Mouse (Mus musculus) gastrocnemius, adult 8-10 months (tissue): ENCODE results near the gene Akap1. TPM values are rescaled to one million over a fixed set of nuclear protein-coding genes. Genes with fewer than 3 reads are reported as not detected.

ENCODE experiments used
- DNase-seq, 2 experiments: peaks; one replicate each; pipeline ENCODE4 v3.0.0; 2022; ENCODE audit warnings: low spot score in 2 of 2
- total RNA-seq, 4 experiments: library from RNA; stranded (reverse); gene quantifications; 2 replicates each; pipeline ENCODE4 v1.2.4; 2022

Akap1 gene
- total RNA-seq, 4 experiments from 2014 or later: 61.8 to 71.6 (median 65.3) TPM

DNA sequence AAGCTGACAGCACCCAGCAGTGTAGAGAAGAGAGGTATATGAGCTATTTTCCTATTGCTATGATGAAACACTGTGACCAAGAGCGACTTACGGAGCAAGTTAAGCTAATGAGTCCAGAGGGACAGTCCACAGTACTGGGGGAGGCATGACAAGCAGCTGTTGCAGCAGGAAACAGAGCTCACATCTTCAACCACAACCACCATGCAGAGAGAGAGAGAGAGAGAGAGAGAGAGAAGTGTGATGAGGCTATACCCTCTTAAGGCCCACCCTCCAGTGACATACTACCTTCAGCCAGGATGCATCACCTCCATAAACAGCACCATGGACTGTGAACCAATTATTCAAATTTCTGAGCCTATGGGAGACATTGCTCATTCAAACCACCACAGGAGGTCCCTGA lies 74.5 kb downstream of the Akap1 start:
- DNase-seq: no peak

DNA sequence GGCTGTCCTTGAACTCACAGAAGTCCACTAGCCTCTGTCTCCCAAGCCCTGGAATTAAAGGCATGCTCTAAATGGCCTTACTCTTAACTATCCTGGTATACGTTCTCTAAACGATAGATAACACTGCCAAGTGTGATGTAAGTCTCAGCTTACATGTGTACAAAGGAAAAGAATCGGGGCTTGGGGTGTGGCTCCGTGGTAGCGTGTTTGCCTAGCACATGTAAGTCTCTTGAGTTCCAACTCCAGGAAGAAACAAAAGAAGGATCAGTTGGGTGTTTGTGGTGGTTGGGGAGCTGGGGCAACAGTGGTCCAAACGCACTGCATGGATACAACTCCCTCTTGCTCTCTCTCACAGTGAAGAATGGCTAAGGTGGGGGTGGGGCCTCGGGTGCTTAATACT lies 77.6 kb downstream of the Akap1 start:
- DNase-seq: no peak

DNA sequence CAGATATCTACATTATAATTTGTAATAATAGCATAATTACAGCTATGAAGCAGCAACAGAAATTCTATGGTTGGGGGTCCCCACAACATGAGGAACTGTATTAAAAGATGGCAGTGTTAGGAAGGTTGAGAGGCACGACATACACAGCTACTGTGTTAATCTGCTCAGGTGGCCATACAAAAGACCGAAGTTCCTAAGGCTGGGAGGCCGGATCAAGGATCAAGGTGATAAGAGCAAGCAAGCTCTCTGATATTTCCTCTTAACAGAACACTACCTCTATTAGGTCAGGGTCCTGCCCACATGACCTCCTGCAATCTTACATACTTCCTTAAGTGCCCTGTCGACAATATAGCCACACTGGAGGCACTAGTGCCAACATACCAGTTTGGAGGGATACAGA lies 80.9 kb downstream of the Akap1 start:
- DNase-seq: no peak

DNA sequence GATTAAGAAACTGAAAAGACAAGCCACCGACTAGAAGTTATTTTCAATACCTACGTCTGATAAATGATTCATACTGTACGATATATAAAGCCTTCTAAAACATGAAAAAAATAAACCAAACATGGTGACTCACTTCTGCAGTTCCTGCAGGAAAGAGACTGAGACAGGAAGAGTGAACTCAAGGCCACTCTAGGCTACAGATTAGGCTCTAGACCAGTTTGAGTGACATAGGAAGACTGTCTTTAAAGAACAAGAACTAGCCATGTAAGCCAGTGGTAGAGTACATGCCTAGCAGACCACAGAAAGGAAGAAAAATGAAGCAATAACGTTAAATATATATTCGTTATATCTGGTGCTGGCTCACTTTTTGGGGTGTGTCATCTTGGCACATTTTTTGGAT lies 81.9 kb downstream of the Akap1 start:
- DNase-seq: no peak

Other genes with a start within 250 kb of the Akap1 start
- 100 to 1,000 TPM; 150 to 209 (median 176) TPM for gene Msi2, start 146.1 kb downstream of the Akap1 start, total RNA-seq
- 1 to 10 TPM; 4.5 to 9.4 (median 6.0) TPM for gene Scpep1, start 90.9 kb upstream of the Akap1 start, total RNA-seq
- gene Elobl, start 102.3 kb upstream of the Akap1 start, total RNA-seq: not detected
- gene Coil, start 105.7 kb upstream of the Akap1 start, total RNA-seq: 1 to 10 TPM; 4.1 to 5.7 (median 4.4) TPM
- 1 to 10 TPM; 4.1 to 8.3 (median 6.0) TPM for gene Trim25, start 134.8 kb upstream of the Akap1 start, total RNA-seq
- 1 to 10 TPM; 2.1 to 3.6 (median 2.9) TPM for gene Dgke, start 202.3 kb upstream of the Akap1 start, total RNA-seq
- gene Gm525, start 209.3 kb upstream of the Akap1 start, total RNA-seq: not detected